Mouse (Mus musculus) neural tube, embryonic 14.5 days (tissue): ENCODE data around the gene Mfsd10. TPM values are rescaled to one million over a fixed set of nuclear protein-coding genes. Genes with fewer than 3 reads are reported as not detected.

Source experiments
- ATAC-seq: fragments of 200-750 bp; cut with Nextera tagmentation; 2 replicates; pipeline ENCODE4 v1.8.0; 2017; ENCODE audit warnings: low read depth, mild to moderate bottlenecking, moderate TSS enrichment, moderate library complexity
- H3K27ac ChIP-seq: fragments of 300-500 bp; sonication (generic); 2 replicates; pipeline ENCODE4 v1.5.1; 2014; ENCODE audit warnings: low read depth, mild to moderate bottlenecking, control low read depth, low read length, moderate library complexity, mixed read lengths
- H3K27me3 ChIP-seq: fragments of 300-500 bp; sonication (generic); 2 replicates; pipeline ENCODE4 v1.6.1; 2014; ENCODE audit warnings: low read length; ENCODE audit not compliant: control insufficient read depth, insufficient read depth
- H3K36me3 ChIP-seq: fragments of 300-500 bp; sonication (generic); 2 replicates; pipeline ENCODE4 v1.6.1; 2014; ENCODE audit warnings: low read length, mixed read lengths; ENCODE audit not compliant: control insufficient read depth, insufficient read depth
- H3K4me1 ChIP-seq: fragments of 300-500 bp; sonication (generic); 2 replicates; pipeline ENCODE4 v1.6.1; 2014; ENCODE audit warnings: low read length; ENCODE audit not compliant: control insufficient read depth, insufficient read depth
- H3K4me2 ChIP-seq: fragments of 300-500 bp; sonication (generic); 2 replicates; pipeline ENCODE4 v1.6.1; 2014; ENCODE audit warnings: mild to moderate bottlenecking, low read depth, low read length, control low read depth
- H3K4me3 ChIP-seq: fragments of 300-500 bp; sonication (generic); 2 replicates; pipeline ENCODE4 v1.5.1; 2014; ENCODE audit warnings: low read depth, low read length, control low read depth, mixed read lengths
- H3K9ac ChIP-seq: fragments of 300-500 bp; sonication (generic); replicated peaks from 2 replicates; pipeline ENCODE4 v1.6.1; 2014; ENCODE audit warnings: low read depth, mild to moderate bottlenecking, control low read depth, low read length, mixed read lengths
- H3K9me3 ChIP-seq: fragments of 300-500 bp; sonication (generic); 2 replicates; pipeline ENCODE4 v1.6.1; 2016; ENCODE audit warnings: low read length; ENCODE audit not compliant: control insufficient read depth
- WGBS: fragments of 180-500 bp; shearing (Covaris S2); extraction: QIAGEN DNeasy Blood & Tissue Kit; methylation state at CpG from one replicate; pipeline ENCODE4 v1.1.7; 2014; 5-methylcytosine and 5-hydroxymethylcytosine counted together
- polyA plus RNA-seq: library from polyadenylated mRNA; unstranded; fragments of >200 nt; fragmentation: Nextera tagmentation; extraction: Ambion mirVana; gene quantifications from 2 replicates; pipeline ENCODE4 v1.2.1, GENCODE M21; 2014

Gene Mfsd10
- polyA plus RNA-seq = 74.1 and 84.9 TPM in 2 replicates

DNA sequence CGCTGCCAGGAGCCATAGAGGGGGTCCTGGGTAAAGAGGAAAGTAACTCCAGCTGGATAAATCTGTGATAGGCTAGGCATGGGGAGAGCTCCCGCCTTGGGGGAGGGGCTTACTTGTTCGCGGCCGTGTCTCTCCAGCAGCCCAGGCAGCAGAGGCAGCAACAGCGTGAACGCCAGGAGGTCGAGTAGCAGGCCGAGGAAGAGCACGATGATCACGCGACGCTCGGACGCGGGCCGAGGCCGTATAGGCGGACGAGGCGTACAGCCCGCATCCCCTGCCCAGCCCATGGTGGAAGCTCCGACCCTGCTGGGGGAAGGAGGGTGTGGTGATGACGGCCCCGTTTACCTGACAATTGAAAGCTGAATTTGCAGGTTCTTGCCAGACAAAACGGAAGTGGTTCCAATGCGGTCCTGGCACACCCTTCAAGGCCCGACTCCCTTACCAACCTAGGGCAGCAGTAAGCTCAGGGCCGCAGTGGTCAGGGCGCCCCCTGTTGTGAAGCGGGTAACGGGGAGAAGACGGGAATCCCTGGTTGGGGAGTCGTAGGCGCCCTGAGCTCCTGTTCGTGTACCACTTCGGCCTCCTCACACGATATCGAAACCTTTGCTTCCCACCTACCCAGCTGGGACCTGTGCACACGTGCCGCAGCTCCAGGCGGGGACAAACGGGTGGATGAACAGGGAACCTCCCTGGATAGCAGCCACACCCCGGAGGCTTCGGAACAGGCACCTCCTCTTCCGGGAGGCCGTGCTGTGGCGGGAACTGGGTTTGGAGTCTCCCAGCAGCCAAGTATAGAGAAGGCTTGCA, at the start of gene Mfsd10:
Gene Mfsd10, minus strand, starts transcription at position 732 of the 807 bp plus-strand sequence.
- H3K36me3 ChIP-seq = peaks cover 26% of the 10 kb centered on the region
- peak; percentile 92 for ATAC-seq
- peak within 1 kb of the TSS; percentile 80 for H3K27ac ChIP-seq
- peak within 1 kb of the TSS; percentile 65 for H3K9ac ChIP-seq
- H3K4me3 ChIP-seq = peak within 1 kb of the TSS; percentile 50
- H3K4me1 ChIP-seq = peaks cover 8% of the 10 kb centered on the region
- peak within 1 kb of the TSS; percentile 82 for H3K4me2 ChIP-seq
- no peaks in the 10 kb centered on the region for H3K9me3 ChIP-seq
- H3K27me3 ChIP-seq = no peaks in the 10 kb centered on the region
- under 1% methylated on average over 48 of the region's 48 CpGs for WGBS

DNA sequence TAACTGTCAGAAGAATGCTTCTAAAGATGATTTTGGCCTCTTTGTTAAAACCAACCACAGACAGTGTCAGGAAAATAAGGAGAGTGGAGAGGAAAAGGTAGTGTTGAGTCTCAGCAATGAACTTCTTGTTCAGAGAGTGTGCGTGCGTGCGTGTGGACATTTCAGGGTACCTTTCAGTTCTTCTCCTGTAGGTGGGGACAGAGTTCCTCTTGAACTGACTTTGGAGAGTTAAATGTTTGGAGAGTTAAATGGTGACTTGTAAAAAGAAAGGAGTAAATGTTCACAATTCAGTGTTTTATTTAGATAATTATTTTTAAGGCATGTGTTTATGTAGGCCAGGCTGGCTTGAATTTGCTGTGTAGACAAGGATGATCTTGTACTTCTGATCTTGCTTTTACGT, 33.3 kb upstream of the Mfsd10 start:
- H3K36me3 ChIP-seq = no peaks in the 10 kb centered on the region
- H3K27ac ChIP-seq = no peak overlapping the region
- no peak overlapping the region for H3K9ac ChIP-seq
- no peak for ATAC-seq
- no peaks in the 10 kb centered on the region for H3K9me3 ChIP-seq
- no peak overlapping the region for H3K4me2 ChIP-seq
- H3K27me3 ChIP-seq = no peaks in the 10 kb centered on the region
- 75% methylated on average over 4 of the region's 4 CpGs for WGBS
- no peak overlapping the region for H3K4me3 ChIP-seq
- H3K4me1 ChIP-seq = no peaks in the 10 kb centered on the region

DNA sequence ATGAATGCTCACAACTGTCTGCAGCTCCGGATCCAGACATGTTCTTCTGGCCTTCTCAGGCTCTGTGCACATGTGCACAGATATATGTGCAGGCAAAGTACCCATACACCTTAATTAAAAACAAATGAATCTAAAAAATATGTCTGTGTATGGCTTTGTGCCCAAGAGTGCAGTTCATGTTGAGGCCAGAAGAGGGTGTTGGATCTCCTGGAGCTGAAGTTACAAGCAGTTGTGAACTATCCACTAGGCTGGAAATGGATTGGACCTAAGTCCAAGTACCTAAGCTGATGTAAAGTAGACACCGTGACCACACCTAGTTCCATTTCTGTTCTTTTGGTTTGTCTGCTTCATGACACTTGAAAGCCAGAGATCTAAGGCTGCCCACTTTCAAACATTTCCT, 32.5 kb upstream of the Mfsd10 start:
- H3K4me3 ChIP-seq = no peak overlapping the region
- no peaks in the 10 kb centered on the region for H3K9me3 ChIP-seq
- no peak for ATAC-seq
- no peaks in the 10 kb centered on the region for H3K36me3 ChIP-seq
- no peaks in the 10 kb centered on the region for H3K27me3 ChIP-seq
- no peak overlapping the region for H3K4me2 ChIP-seq
- no peak overlapping the region for H3K27ac ChIP-seq
- 82% methylated on average over 2 of the region's 2 CpGs for WGBS
- H3K4me1 ChIP-seq = no peaks in the 10 kb centered on the region
- no peak overlapping the region for H3K9ac ChIP-seq

DNA sequence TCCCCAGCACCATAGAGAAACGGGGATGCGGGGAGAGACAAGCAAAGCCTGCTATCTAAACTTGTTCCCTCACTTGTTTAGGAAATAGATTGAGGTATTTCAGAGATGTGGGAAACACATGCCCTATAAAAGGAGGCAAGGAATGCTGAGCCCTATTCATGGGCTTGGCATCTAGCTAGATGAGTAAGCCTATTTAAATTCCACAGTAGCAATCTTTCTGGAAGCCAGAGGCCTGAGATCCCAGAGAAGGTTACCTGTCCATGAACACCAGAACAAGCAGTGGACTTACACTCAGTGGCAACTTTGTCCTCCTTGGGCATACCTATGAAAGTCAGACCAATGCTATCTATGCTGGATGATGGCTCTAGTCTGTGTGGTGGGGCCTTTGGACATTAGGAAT, 26.2 kb upstream of the Mfsd10 start:
- Histone ChIP-seq H3K36me3 (no peaks in the 10 kb centered on the region), H3K27me3 (no peaks in the 10 kb centered on the region), H3K4me3 (no peak overlapping the region), H3K27ac (no peak overlapping the region), H3K9ac (no peak overlapping the region), H3K4me1 (peaks cover 8% of the 10 kb centered on the region), H3K9me3 (no peaks in the 10 kb centered on the region), H3K4me2 (no peak overlapping the region)
- ATAC-seq = no peak
- 98% methylated on average over 2 of the region's 2 CpGs for WGBS

DNA sequence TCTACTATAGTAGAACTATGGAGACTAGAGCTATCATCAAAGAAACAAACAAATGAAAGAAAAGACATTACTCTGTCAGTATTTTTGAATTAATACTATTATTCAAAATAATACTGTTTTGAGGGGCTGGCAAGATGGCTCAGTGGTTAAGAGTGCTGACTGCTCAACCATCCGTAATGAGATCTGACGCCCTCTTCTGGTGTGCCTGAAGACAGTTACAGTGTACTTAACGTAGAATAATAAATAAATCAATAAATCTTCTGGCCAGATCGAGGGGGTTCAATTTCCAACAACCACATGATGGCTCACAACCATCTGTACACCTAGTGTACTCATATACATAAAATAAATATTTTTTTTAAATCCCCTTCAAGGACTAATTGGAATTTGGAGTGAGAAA, 24.9 kb upstream of the Mfsd10 start:
- 84% methylated on average over 4 of the region's 4 CpGs for WGBS
- Histone ChIP-seq H3K27me3 (no peaks in the 10 kb centered on the region), H3K4me3 (no peak overlapping the region), H3K27ac (no peak overlapping the region), H3K9ac (no peak overlapping the region), H3K4me2 (no peak overlapping the region), H3K9me3 (no peaks in the 10 kb centered on the region), H3K4me1 (peaks cover 8% of the 10 kb centered on the region), H3K36me3 (peaks cover 4% of the 10 kb centered on the region; the same call in 1 of the 2 replicates)
- ATAC-seq = no peak

DNA sequence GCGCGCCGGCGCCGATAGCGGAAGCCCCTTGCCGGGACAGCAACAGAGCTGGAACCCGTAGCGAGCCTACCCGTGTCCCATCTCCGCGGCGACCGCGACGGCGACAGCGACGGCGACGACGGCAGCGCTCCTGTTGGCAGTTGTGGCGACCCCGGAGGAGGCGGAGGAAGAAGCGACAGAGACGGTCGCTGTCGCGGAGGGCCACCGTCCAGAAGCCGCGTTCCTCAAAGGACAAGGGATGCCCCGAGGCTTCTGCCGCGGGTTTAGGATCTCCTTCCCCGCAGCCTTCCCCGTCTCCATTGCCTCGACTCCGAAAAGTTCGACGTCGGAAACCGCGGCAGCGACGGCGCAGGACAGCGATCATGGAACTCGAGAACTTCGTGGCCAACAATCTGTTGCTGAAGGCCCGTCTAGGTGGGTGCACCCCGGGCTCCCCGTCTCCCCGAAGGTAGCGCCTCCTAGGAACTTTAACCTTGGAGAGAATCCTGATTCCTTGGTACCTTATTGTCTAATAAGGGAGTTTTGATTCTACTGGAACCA, 23.6 kb upstream of the Mfsd10 start:
- Histone ChIP-seq H3K9me3 (no peaks in the 10 kb centered on the region), H3K9ac (peak overlapping the region; percentile 66), H3K36me3 (peaks cover 8% of the 10 kb centered on the region; the same call in 1 of the 2 replicates), H3K4me3 (peak overlapping the region; percentile 71), H3K4me1 (peaks cover 8% of the 10 kb centered on the region), H3K4me2 (peak overlapping the region; percentile 51), H3K27me3 (no peaks in the 10 kb centered on the region), H3K27ac (peak overlapping the region; percentile 81)
- no peak for ATAC-seq
- WGBS = under 1% methylated on average over 57 of the region's 57 CpGs

DNA sequence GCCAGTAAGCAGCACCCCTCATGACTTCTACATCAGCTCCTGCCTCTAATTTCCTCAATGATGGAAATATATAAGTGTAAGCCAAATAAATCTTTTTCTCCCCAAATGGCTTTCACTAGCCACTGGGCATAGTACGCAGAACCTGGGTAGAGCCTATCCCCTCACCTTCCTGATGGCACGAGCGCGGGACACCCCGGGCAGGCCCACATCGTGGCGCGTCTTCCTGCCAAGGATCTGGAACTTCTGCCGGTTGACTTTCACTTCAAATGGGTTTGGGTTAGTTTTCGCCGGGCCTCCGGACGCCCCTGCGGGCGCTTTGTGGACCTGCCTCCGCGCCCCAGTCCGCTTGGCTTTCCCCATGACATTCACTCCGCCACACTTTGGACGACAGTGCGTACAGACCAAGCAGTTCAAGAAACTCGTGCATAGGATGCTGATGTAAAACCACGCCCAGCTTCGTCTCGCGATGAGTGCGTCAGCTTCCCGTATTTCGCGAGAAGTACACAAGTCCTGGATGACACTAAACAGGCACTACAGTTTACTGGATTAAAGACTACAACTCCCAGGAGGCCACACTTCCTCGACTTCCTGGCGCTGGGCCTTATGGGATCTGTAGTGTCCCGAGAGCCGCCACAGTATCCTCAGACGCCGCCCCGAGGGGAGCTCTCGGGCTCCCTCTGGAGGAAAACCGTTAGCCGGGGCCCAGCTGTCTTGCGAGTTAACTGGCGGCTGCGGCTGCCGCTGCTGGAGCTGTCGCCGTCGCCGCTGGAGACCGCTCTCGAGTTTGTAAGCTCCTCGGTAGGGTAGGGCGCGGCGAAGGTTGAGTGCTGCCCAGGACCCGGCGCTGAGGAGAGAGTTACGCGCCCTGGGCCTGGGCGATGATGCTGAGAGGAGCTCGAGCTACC, 22.9 kb upstream of the Mfsd10 start, which contains the start of the genes Nop14 and Grk4:
Gene Nop14, minus strand, starts transcription at position 463 of the 905 bp plus-strand sequence.
Gene Grk4, plus strand, starts transcription at position 694 of the 905 bp plus-strand sequence.
- Histone ChIP-seq H3K4me3 (peak within 1 kb of the TSS; percentile 71), H3K36me3 (peaks cover 14% of the 10 kb centered on the region)
- under 1% methylated on average over 60 of the region's 60 CpGs for WGBS

DNA sequence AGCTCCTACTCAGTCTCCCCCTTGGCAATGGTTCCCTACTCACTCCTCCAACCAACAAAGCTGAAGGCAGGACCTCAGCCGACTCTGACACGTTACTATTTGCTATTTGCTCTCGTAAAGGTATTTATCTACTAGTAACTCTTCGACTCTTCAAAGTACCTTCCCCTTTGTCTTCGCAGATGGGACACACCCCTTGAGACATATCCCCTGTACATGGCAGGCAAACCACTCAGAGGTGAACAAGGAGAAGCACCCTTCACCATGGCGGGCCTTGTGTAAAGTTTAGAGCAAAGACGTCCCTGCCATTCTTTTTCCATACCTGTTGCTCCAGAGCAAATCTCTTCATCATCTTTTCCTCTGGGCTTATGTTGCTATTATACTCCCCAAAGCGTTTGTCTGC, 20.5 kb upstream of the Mfsd10 start:
- no peaks in the 10 kb centered on the region for H3K9me3 ChIP-seq
- peaks cover 8% of the 10 kb centered on the region for H3K4me1 ChIP-seq
- no peak overlapping the region for H3K9ac ChIP-seq
- 94% methylated on average over 8 of the region's 8 CpGs for WGBS
- no peaks in the 10 kb centered on the region for H3K27me3 ChIP-seq
- no peak overlapping the region for H3K4me3 ChIP-seq
- H3K27ac ChIP-seq = no peak overlapping the region
- no peak overlapping the region for H3K4me2 ChIP-seq
- peaks cover 29% of the 10 kb centered on the region for H3K36me3 ChIP-seq
- no peak for ATAC-seq

More for the DNA sequence above, 22.9 kb upstream of the Mfsd10 start, which contains the start of the genes Nop14 and Grk4:
- ATAC-seq = peak; percentile 100
- peak within 1 kb of the TSS; percentile 81 for H3K27ac ChIP-seq
- peaks cover 8% of the 10 kb centered on the region for H3K4me1 ChIP-seq
- H3K9me3 ChIP-seq = no peaks in the 10 kb centered on the region
- H3K4me2 ChIP-seq = peak within 1 kb of the TSS; percentile 68
- peak within 1 kb of the TSS; percentile 66 for H3K9ac ChIP-seq
- H3K27me3 ChIP-seq = no peaks in the 10 kb centered on the region
